Mouse (Mus musculus) liver, embryonic 15.5 days (tissue): ENCODE results near the gene Cox15. TPM values are rescaled to one million over a fixed set of nuclear protein-coding genes. Genes with fewer than 3 reads are reported as not detected.
A peak's percentile ranks its signal among the peaks of the same experiment; 100 is the strongest.

ENCODE experiments used
- ATAC-seq: fragments of 200-750 bp; cut with Nextera tagmentation; 2 replicates; pipeline ENCODE4 v1.8.0; 2017; ENCODE audit warnings: moderate number of reproducible peaks, mild to moderate bottlenecking, moderate library complexity; ENCODE audit not compliant: insufficient read depth
- H3K27ac ChIP-seq: fragments of 300-500 bp; sonication (generic); replicated peaks from 2 replicates; pipeline ENCODE4 v1.5.1; 2015; ENCODE audit warnings: mild to moderate bottlenecking, inconsistent platforms
- H3K27me3 ChIP-seq: fragments of 300-500 bp; sonication (generic); 2 replicates; pipeline ENCODE4 v1.6.1; 2015; ENCODE audit warnings: mild to moderate bottlenecking, inconsistent platforms
- H3K36me3 ChIP-seq: fragments of 300-500 bp; sonication (generic); replicated peaks from 2 replicates; pipeline ENCODE4 v1.6.1; 2015; ENCODE audit warnings: moderate library complexity, mild to moderate bottlenecking, inconsistent platforms
- H3K4me1 ChIP-seq: fragments of 300-500 bp; sonication (generic); replicated peaks from 2 replicates; pipeline ENCODE4 v1.6.1; 2015; ENCODE audit warnings: inconsistent platforms
- H3K4me2 ChIP-seq: fragments of 300-500 bp; sonication (generic); 2 replicates; pipeline ENCODE4 v1.6.1; 2015; ENCODE audit warnings: moderate library complexity, mild to moderate bottlenecking, inconsistent platforms
- H3K4me3 ChIP-seq: fragments of 300-500 bp; sonication (generic); replicated peaks from 2 replicates; pipeline ENCODE4 v1.5.1; 2015; ENCODE audit warnings: mild to moderate bottlenecking, inconsistent platforms
- H3K9ac ChIP-seq: fragments of 300-500 bp; sonication (generic); 2 replicates; pipeline ENCODE4 v1.6.1; 2015; ENCODE audit warnings: moderate library complexity, mild to moderate bottlenecking, inconsistent platforms
- H3K9me3 ChIP-seq: fragments of 300-500 bp; sonication (generic); replicated peaks from 2 replicates; pipeline ENCODE4 v1.6.1; 2016; ENCODE audit warnings: inconsistent platforms
- WGBS: fragments of 180-500 bp; shearing (Covaris S2); methylation state at CpG from one replicate; pipeline ENCODE4 v1.1.7; 2015; ENCODE audit warnings: mixed read lengths; ENCODE audit not compliant: insufficient replicate concordance; 5-methylcytosine and 5-hydroxymethylcytosine counted together
- polyA plus RNA-seq: library from polyadenylated mRNA; unstranded; fragments of >200 nt; fragmentation: Nextera tagmentation; extraction: Ambion mirVana; gene quantifications from 2 replicates; pipeline ENCODE4 v1.2.1, GENCODE M21; 2015

The Cox15 gene
- polyA plus RNA-seq, 1 experiment from 2014 or later, result 4.4 TPM

GRCm38 (mm10) chr19:43730037-43730428 lies 22.8 kb downstream of the Cox15 start:
- Histone ChIP-seq H3K9me3 (no peaks in the 10 kb centered on the region), H3K4me3 (no peak overlapping the region), H3K4me1 (peaks cover 14% of the 10 kb centered on the region; the same call in 1 of the 2 replicates), H3K9ac (no peak overlapping the region), H3K27me3 (no peaks in the 10 kb centered on the region), H3K27ac (no peak overlapping the region), H3K36me3 (peaks cover 26% of the 10 kb centered on the region; the same call in 1 of the 2 replicates), H3K4me2 (peak overlapping the region; percentile 30; the same call in 1 of the 2 replicates)
- WGBS, result 61% methylated on average over 8 of the region's 8 CpGs
- ATAC-seq, result no peak

DNA sequence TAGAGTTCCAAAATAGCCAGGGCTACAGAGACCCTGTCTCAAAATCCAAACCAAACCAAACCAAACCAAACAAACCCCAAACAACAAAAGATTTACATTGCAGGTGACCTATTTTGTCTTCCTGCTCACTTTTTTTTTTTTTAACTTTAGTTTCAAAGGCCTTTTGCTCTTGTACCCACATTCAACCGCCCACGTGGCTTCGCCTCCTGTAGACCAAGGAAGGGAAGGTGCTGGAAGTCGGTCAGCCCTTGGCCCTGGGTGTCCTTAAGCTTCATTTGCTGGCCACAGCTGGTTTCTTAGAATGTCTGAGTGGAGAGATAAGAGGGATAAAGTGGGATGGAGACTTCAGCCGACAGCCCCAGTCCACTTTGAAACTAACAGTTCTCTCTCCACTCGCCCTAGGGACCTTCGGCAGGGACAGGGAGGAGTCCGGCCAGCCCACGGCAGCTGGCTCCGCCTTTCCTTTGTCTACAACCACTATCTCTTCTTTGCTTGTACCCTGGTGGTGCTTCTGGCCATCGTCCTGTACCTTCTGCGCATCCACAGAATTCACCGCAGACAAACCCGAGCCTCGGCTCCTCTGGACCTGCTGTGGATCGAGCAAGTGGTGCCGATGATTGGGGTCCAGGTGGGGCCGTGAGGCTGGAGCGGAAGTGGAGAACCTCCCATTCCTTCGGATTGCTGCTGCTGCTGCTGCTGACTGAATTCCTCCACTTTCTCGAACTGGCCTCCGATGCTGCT lies 23.3 kb downstream of the Cox15 start:
- H3K36me3 ChIP-seq, result peaks cover 22% of the 10 kb centered on the region; the same call in 1 of the 2 replicates
- H3K9me3 ChIP-seq, result no peaks in the 10 kb centered on the region
- no peaks in the 10 kb centered on the region for H3K27me3 ChIP-seq
- ATAC-seq, result no peak
- WGBS, result 55% methylated on average over 22 of the region's 22 CpGs
- H3K27ac ChIP-seq, result no peak overlapping the region
- no peak overlapping the region for H3K4me3 ChIP-seq
- no peak overlapping the region for H3K9ac ChIP-seq
- H3K4me1 ChIP-seq, result peaks cover 14% of the 10 kb centered on the region; the same call in 1 of the 2 replicates
- peak overlapping the region; percentile 30 for H3K4me2 ChIP-seq

- Histone ChIP-seq H3K4me1 (peaks cover 20% of the 10 kb centered on the region; the same call in 1 of the 2 replicates), H3K36me3 (0 out of 2 replicates have a peak, but pooled peaks cover 24% of the 10 kb centered on the region), H3K27ac (no peak overlapping the region), H3K9ac (no peak overlapping the region), H3K27me3 (no peaks in the 10 kb centered on the region), H3K4me2 (no peak overlapping the region), H3K9me3 (no peaks in the 10 kb centered on the region), H3K4me3 (no peak overlapping the region)
- WGBS, result 66% methylated on average over 15 of the region's 15 CpGs
- no peak for ATAC-seq
Measured at GRCm38 (mm10) chr19:43726510-43727146, 26.2 kb downstream of the Cox15 start.

- 0 out of 2 replicates have a peak, but pooled peaks cover 24% of the 10 kb centered on the region for H3K36me3 ChIP-seq
- H3K9me3 ChIP-seq, result no peaks in the 10 kb centered on the region
- no peak overlapping the region for H3K4me3 ChIP-seq
- H3K27me3 ChIP-seq, result no peaks in the 10 kb centered on the region
- H3K27ac ChIP-seq, result no peak overlapping the region
- H3K4me1 ChIP-seq, result peaks cover 18% of the 10 kb centered on the region; the same call in 1 of the 2 replicates
- 90% methylated on average over 7 of the region's 7 CpGs for WGBS
- ATAC-seq, result no peak
- no peak overlapping the region for H3K9ac ChIP-seq
- H3K4me2 ChIP-seq, result no peak overlapping the region
Measured at GRCm38 (mm10) chr19:43724821-43725220, 28.0 kb downstream of the Cox15 start.

DNA sequence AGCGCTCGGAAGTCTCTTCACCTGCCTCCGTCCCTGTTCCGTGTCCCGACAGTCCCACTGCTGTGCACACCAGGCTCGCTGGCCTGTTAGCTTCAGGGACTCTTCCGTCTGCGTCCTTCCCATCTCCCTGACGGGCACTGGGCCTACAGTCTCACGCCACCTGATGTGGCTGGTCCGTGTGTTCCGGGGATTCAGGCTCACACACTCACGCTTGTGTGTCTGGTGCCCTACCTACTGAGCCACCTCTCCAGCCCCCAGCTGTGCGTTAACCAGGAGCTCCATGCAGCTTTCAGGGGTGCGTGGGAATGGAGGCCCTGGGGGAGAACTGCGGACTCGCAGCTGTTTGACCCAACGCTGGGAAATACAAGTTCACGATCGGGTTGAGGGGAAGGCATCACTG lies 28.6 kb downstream of the Cox15 start:
- Histone ChIP-seq H3K27me3 (no peaks in the 10 kb centered on the region), H3K4me1 (peaks cover 13% of the 10 kb centered on the region; the same call in 1 of the 2 replicates), H3K9ac (no peak overlapping the region), H3K4me2 (no peak overlapping the region), H3K36me3 (0 out of 2 replicates have a peak, but pooled peaks cover 22% of the 10 kb centered on the region), H3K27ac (no peak overlapping the region), H3K9me3 (no peaks in the 10 kb centered on the region), H3K4me3 (no peak overlapping the region)
- WGBS, result 90% methylated on average over 20 of the region's 20 CpGs
- ATAC-seq, result no peak

- Histone ChIP-seq H3K4me1 (peaks cover 13% of the 10 kb centered on the region; the same call in 1 of the 2 replicates), H3K4me2 (no peak overlapping the region), H3K27me3 (no peaks in the 10 kb centered on the region), H3K9ac (no peak overlapping the region), H3K9me3 (no peaks in the 10 kb centered on the region), H3K36me3 (peaks cover 22% of the 10 kb centered on the region; the same call in 1 of the 2 replicates), H3K4me3 (no peak overlapping the region), H3K27ac (no peak overlapping the region)
- no peak for ATAC-seq
- WGBS, result 64% methylated on average over 10 of the region's 10 CpGs
Measured at GRCm38 (mm10) chr19:43723501-43723900, 29.3 kb downstream of the Cox15 start.

DNA sequence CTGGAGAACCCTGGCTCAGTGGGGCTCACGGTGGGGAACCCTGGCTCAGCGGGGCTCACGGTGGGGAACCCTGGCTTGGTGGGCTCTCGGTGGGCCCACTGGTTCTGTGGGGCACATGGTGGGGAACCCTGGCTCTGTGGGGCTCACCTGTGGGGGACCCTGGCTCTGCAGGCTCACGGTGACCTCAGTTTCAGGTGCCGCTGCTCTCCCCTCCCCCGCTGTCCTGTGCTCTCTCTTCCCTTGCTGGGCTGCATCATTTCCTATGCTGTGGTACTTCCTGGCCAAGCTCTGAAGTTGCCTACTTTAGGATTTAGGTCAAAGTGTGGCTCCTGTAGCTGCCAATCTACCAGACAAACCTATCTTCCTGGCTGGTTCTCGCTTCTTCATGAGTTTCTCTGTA lies 29.9 kb downstream of the Cox15 start:
- H3K9ac ChIP-seq, result no peak overlapping the region
- WGBS, result 79% methylated on average over 8 of the region's 8 CpGs
- H3K4me1 ChIP-seq, result peaks cover 13% of the 10 kb centered on the region; the same call in 1 of the 2 replicates
- H3K27me3 ChIP-seq, result no peaks in the 10 kb centered on the region
- no peak for ATAC-seq
- H3K27ac ChIP-seq, result no peak overlapping the region
- no peaks in the 10 kb centered on the region for H3K9me3 ChIP-seq
- no peak overlapping the region for H3K4me3 ChIP-seq
- peaks cover 22% of the 10 kb centered on the region; the same call in 1 of the 2 replicates for H3K36me3 ChIP-seq
- H3K4me2 ChIP-seq, result no peak overlapping the region

GRCm38 (mm10) chr19:43720061-43720460 lies 32.7 kb downstream of the Cox15 start:
- Histone ChIP-seq H3K9ac (no peak overlapping the region), H3K9me3 (no peaks in the 10 kb centered on the region), H3K27me3 (no peaks in the 10 kb centered on the region), H3K4me2 (no peak overlapping the region), H3K27ac (no peak overlapping the region), H3K36me3 (peaks cover 15% of the 10 kb centered on the region; the same call in 1 of the 2 replicates), H3K4me3 (no peak overlapping the region), H3K4me1 (peaks cover 6% of the 10 kb centered on the region; the same call in 1 of the 2 replicates)
- WGBS, result 78% methylated on average over 11 of the region's 11 CpGs
- ATAC-seq, result no peak

- H3K4me3 ChIP-seq, result no peak overlapping the region
- H3K9me3 ChIP-seq, result no peaks in the 10 kb centered on the region
- no peaks in the 10 kb centered on the region for H3K27me3 ChIP-seq
- H3K4me1 ChIP-seq, result peaks cover 15% of the 10 kb centered on the region
- peak overlapping the region; percentile 46; the same call in 1 of the 2 replicates for H3K4me2 ChIP-seq
- 67% methylated on average over 5 of the region's 5 CpGs for WGBS
- H3K27ac ChIP-seq, result no peak overlapping the region
- H3K9ac ChIP-seq, result no peak overlapping the region
- peaks cover 12% of the 10 kb centered on the region; the same call in 1 of the 2 replicates for H3K36me3 ChIP-seq
- no peak; the same call in 1 of the 2 replicates for ATAC-seq
Measured at GRCm38 (mm10) chr19:43711971-43712370, 40.8 kb downstream of the Cox15 start.

DNA sequence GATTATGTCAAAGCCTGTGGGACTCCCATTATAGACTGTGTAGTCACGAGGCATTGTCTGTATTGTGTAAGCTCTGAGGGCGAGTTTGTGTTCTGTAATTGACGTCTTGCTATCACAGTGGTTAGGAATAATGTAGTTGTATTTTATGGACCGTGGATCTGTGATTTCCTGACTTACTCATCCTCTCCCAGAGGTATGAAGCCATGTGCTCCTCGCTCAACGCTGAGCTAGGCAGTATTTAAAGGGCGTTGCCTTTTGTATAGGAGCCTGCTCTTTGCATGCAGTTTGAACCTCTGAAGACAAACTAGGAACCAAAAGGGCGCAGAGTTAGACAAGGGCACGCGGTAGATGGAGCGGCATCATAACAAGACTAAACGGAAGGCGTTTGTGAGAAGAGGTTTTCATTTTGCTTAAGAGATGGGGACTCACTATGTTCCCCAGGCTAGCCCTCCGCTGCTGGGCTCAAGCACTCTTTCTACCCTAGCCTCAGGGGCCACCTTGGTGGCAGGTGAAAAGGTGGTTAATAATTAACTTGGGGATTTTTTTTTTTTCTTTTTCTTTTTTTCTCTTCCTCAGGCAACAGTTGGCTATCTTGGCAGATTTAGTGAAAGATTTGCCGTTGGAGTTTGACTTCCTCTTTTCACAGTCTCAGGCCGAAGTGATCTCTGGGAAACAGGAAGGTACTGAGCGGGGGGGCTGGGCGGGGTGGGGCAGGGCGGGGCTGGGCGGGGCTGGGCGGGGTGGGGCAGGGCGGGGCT lies 41.5 kb downstream of the Cox15 start:
- no peak overlapping the region for H3K4me3 ChIP-seq
- H3K4me2 ChIP-seq, result peak overlapping the region; percentile 46

More for the DNA sequence above, 41.5 kb downstream of the Cox15 start:
- no peaks in the 10 kb centered on the region for H3K27me3 ChIP-seq
- ATAC-seq, result no peak
- H3K4me1 ChIP-seq, result peaks cover 15% of the 10 kb centered on the region
- peak overlapping the region; percentile 61 for H3K27ac ChIP-seq
- 23% methylated on average over 22 of the region's 22 CpGs for WGBS
- peaks cover 14% of the 10 kb centered on the region; the same call in 1 of the 2 replicates for H3K36me3 ChIP-seq
- H3K9ac ChIP-seq, result no peak overlapping the region
- H3K9me3 ChIP-seq, result no peaks in the 10 kb centered on the region
